Mouse (Mus musculus): ENCODE measurements around the gene Gng8.
A peak's percentile ranks its signal among the peaks of the same experiment; 100 is the strongest.

Gene Gng8

DNA sequence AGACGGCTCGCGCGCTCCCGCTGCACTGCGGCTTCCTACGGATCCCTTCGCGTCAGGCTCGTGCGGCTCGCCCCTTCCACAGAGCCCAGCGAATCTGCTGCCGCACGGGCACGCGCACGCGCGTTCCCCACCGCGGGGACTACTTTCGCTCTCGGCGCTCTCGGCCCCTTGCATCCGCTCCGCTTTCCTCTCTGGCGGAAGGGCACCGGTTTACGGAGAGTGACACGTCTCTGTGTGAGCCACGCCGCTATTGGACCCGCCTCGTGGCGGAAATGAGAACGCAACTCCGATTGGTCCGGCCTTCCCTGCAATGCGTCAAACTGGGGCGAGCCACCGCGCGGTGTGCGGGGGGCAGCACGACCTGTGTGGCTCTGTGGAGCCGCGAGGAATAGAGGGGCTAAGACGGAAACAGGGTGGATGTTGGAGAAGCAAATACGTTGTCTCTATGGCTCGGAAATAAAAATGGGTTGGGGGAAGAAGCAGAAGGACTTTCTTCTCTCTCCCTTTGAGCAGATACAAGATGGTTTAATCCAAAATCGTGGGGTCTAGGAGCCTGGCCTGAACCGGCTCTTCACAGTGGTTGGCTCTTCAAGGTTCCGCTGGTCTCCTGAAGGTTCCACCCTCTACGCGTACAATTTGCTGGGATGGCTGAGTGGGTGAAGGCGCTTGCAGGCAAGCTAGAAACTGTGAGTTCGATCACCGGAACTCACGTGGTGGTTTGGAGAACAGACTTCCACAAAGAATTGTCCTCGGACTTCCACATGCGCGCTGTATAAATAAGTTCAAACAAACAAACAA, 32.6 kb downstream of the Gng8 start, which contains the start of gene Calm3:
Calm3 (minus strand) TSS at position 78 of the 798 bp plus-strand sequence.
- peak; percentile 99 for DNase-seq (ENCODE audit: low spot score)

DNA sequence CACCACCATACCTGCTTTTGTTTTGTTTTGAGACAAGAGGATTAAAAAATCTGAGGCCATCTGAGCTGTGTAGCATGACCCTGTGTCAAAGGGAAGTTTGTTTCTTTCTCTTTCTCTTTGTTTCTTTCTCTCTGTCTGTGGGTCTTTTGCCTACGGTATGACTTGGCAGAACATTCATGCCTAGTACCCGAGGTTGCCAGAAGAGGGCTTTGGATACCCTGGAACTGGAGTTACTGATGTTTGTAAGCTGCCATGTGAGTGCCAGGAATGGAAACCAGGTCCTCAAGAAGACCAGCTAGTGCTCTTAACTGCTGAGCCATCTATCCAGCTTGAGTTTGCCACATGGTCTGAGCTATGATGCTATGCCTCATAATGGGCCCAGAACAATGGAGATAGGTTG, 36.8 kb downstream of the Gng8 start:
- DNase-seq (ENCODE audit: low spot score), result no peak

DNA sequence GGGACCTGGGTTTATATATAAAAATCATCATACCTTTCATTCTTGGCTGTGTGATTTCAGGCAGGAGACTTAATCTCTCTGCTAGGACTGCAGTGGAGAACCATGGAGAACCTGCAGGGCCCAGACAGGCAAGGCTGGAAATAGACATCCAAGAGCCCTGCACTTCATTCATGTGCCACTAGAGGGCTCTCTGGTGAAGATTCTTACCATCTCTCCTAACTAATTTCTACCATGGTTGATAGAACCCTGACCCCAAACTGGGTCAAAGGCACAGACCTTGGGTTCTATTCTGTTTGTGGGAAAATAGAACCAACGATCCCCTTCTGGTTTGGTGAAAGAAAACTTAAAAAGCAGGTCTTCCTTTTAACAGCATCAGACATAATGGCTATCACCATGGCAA, 39.3 kb downstream of the Gng8 start:
- peak; percentile 72 for DNase-seq (ENCODE audit: low spot score)

DNA sequence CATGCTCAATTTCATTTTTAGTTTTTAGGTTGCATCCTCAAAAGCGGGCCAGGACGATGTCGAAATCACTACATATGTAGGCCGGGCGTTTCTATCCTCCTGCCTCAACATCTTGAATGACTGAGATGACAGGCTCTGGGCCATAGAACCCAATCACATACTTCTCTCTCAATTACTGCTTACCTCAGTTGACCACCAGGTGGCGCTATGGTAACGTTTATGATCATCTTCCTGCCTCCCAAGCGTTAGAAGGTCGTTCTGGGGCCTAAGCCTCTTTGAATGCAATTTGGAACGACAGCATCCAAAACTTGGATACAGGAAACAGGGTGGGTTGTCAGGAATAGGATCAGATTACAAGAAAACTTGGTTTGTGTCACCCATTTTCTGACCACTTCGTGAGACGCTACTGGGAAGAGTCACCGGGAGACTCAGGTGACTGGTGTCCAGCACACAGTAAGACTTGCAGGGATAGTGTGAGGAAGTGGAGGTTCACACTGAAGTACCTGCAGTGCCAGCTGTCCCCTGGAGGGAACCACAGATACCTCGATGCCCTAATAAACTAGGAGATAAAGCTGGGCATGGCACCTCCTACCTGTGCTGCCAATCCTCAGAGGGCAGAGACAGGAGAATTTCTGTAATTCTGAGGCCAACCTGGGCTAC, 40.5 kb downstream of the Gng8 start:
- DNase-seq (ENCODE audit: low spot score), result peak; percentile 84

DNA sequence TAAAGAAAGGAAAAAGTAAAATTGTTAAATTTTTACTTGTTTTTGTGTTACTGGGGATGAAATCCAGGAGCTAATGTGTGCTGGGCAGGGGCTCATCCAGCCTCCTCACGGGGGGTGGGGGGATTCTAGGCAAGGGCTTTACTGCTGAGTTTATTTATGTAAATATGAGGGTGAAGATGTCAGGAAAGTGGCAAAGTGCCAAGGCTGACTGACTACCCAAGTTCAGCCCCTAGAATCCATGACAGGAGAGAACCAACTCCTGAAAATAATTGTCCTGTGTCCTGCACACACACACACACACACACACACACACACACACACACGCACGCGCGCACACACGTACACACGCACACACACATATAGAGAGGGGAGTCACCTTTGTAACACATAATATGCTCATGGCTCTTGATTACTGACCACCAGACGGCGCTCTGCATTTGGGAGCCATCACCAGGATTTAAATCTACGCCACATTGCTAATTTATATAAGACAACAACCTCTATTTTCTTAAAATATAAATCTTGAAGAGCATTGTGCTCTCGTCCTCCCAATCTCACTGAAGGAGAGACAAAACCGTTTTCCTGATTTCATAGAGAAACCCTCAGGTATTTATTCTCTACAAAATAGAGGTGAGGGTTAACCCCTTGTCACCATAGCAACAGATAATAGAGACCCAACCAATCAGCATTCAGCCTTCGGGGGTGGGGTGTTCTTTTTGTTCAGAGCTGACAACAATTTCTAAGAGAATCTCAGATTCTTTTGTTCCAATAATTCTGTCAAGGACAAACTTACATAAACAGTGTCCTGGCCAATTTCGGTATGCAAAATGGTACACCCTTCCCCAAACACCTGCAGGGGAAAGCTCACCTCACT, 41.4 kb downstream of the Gng8 start:
- DNase-seq (ENCODE audit: low spot score), result peak; percentile 60

DNA sequence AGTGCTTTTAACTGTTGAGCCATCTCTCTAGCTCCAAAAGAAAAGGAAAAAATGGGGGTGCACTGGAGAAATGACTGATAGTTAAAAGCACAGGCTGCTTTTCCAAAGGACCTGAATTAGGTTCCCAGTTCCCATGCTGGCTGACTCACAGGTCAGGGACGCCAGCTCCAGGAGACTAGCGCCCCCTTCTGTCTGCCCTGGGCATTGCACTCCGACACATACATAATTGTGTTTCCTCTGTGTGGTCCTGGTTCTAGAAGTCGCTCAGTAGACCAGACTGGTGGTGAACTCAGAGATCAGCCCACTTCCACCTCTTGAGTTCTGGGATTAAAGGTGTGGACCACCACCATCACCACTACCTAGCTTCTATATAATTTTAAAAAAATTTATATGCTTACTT, 45.7 kb downstream of the Gng8 start:
- DNase-seq (ENCODE audit: low spot score), result no peak

DNA sequence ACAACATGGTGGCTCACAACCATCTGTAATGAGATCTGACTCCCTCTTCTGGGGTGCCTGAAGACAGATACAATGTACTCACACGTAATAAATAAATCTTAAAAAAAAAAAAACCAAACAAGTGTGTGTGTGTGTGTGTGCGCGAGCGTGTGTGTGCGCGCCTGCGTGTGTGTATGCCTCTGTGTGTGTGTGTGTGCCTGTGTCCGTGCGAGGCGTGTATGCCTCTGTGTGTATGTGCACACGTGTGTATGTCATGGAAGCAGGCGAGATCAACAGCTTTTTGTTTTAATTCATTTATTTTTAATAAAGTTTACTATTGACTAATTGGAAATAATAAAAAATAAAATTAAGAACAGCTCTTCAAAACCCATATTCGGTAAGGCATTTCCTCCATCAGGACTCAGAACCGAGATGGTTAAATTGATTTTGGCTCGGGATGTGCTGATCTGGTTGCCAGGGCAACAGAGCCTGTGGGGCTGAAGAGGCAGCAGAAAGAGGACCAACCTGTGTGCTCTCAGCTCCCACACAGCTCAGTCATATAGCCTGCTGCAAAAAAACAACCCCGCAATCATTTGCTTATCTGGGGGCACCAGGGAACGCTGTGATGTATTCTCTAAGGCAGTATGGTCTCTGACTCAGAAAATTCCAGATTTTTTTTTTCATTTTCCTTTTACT, 46.7 kb downstream of the Gng8 start:
- peak; percentile 27 for DNase-seq (ENCODE audit: low spot score)

DNA sequence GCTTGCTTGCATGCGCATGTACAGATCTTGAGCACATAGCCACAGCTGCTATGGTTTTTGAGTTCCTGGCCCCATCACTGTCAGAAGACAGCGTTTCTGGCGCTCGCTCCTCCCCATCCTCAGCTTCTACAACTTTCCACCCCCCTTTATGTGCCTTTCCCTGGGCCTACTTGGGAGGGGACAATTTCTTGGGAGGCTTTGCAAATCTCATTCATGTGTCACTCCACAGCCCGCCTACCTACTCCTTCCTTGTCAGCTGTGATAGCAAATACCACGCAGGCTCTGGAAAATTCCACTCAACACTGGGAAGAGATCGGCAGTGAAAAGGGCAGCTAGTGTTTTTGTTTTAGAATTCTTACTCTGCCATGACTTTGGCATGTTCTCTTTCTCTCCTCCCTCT, 48.7 kb downstream of the Gng8 start:
- DNase-seq (ENCODE audit: low spot score), result no peak

DNA sequence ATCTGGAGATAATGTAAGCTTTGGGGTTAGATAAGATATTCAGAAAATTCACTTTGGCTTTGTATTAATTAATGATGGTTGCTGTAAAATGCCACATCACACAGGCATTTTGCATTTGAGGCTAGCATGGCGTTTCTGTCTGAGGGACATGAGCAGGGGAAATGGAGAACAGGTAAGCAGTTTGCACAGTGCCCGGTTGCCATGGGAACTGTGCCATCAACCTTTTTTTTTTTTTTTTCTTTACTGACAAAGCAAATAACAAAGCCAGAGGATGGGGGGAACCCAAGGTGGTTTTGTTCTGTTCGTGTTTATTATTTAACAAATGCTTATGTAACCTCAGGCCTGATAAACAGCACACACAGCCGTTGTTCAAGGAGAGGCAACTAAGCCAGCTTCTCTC, 51.3 kb downstream of the Gng8 start:
- no peak for DNase-seq (ENCODE audit: low spot score)

DNA sequence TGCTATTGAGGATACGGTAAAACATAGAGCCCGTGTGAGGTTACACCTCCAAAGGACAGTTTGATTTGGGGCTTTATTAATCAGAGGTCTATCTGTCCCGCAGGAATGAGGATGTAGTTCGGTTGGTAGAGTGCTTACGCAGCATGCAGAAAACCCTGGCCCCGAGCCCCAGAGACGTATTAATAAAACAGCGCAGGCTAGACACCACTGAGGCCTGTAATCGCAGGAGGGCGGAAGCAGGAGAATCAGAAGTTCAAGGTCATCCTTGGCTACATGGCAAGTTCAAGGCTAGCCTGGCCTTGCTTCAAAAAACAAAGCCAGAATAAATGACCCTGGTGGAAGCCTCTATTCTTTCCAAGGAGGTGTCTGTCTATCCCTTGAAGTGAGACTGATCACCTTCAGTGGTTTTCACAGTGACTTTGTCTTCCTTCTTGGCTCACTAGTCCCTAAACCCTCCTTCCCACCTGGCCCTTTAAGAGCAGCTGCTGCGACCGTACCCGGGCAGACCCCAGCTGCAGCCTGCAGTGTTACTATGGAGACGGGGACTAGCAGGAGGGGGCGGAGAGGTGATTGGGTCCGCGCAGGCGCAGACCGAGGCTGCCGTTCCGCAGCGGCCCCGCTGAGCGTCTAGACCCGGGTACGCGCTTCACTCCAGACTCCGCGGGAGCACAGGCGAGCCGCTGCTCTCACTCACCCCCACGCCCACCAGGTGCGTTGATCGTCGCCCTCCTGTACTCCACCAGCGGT, 52.6 kb downstream of the Gng8 start, which contains the start of gene Pnmal2:
Pnmal2 (plus strand) TSS at position 622 of the 747 bp plus-strand sequence.
- DNase-seq (ENCODE audit: low spot score), result peak; percentile 87

DNA sequence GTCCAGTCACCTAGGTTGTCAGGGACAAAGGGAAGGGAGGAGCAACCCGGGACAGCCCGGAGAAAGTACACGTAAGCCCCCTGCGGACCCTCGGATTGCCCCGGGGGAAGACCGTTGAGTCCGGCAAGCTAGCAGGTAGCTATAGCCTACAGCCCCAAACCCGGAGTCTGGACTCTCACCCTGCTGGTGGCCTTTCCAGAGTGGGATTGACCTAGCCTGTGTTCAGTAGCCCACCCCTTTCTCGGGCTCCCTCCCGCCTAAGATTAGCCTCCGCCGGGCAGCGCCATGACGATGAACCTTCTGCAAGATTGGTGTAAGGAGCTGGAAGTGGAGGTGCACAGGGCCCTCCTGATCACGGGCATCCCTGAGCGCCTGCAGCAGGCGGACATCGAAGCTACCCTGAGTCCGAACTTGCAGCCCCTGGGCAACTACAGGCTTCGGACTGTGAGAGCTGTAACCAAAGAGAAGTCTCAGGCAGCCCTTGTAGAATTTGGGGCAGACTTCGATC, 53.3 kb downstream of the Gng8 start:
- DNase-seq (ENCODE audit: low spot score), result no peak
